Mouse (Mus musculus) liver, postnatal 0 days (tissue): ENCODE measurements around the gene Prss46.

Experiments
- CTCF ChIP-seq: sonication (generic); IDR thresholded peaks from 2 replicates; pipeline ENCODE4 v1.5.1; 2016; ENCODE audit warnings: antibody characterized with exemption, low read depth
- EP300 ChIP-seq: IDR thresholded peaks from 2 replicates; pipeline ENCODE4 v1.6.1; 2016; ENCODE audit warnings: antibody characterized with exemption, low read depth, mild to moderate bottlenecking

DNA sequence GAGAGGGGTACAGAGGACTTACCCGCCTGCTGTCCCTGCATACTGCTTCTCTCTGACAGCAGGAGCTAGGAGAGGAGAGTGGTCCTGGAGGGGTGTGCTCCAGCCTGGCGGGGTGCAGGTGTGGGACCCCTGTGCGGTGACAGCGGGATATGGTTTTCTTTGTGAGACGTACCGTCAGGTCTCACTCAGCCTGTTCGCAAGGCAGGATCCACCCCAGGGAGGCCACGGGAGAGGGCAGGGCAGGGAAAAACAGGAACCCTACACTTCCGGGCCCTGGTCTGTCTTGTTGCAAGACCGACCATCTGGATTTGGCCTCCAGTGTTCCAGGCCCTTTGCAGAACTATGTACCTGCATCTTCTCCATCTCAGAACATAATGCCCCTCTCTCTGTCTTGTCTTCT, 49.1 kb downstream of the Prss46 start:
- no peak for TF ChIP-seq CTCF
- TF ChIP-seq EP300 = no peak
